Mouse (Mus musculus) spleen, postnatal 14 days (tissue): ENCODE measurements around the gene Cfc1.

Source experiments
- DNase-seq, 2 experiments: peaks; one replicate each; pipeline ENCODE4 v3.0.0; 2021 to 2022; ENCODE audit warnings: low spot score in 2 of 2

Gene Cfc1

GRCm38 (mm10) chr1:34553690-34554089 lies 18.2 kb downstream of the Cfc1 start:
- no peak for DNase-seq

GRCm38 (mm10) chr1:34554275-34554674 lies 18.8 kb downstream of the Cfc1 start:
- DNase-seq, result no peak

GRCm38 (mm10) chr1:34560843-34561242 lies 25.4 kb downstream of the Cfc1 start, which contains the start of gene Prss40:
Gene Prss40 (minus strand): TSS chr1:34560943.
- DNase-seq, result no peak

- no peak for DNase-seq
Observed at GRCm38 (mm10) chr1:34564383-34565045, 29.1 kb downstream of the Cfc1 start.

GRCm38 (mm10) chr1:34568120-34568519 lies 32.7 kb downstream of the Cfc1 start:
- DNase-seq, result no peak

GRCm38 (mm10) chr1:34569876-34570275 lies 34.4 kb downstream of the Cfc1 start:
- no peak for DNase-seq

GRCm38 (mm10) chr1:34571431-34571830 lies 36.0 kb downstream of the Cfc1 start:
- DNase-seq, result no peak

GRCm38 (mm10) chr1:34573221-34573620 lies 37.8 kb downstream of the Cfc1 start:
- no peak for DNase-seq

GRCm38 (mm10) chr1:34578851-34579781 lies 43.7 kb downstream of the Cfc1 start, which contains the start of gene Amer3:
Gene Amer3 (plus strand): TSS chr1:34579657.
- peak; percentile 22 to 47 for DNase-seq

- no peak for DNase-seq
Observed at GRCm38 (mm10) chr1:34579782-34580356, 44.4 kb downstream of the Cfc1 start.

GRCm38 (mm10) chr1:34582218-34582617 lies 46.8 kb downstream of the Cfc1 start:
- DNase-seq, result no peak

GRCm38 (mm10) chr1:34583821-34584263 lies 48.4 kb downstream of the Cfc1 start:
- no peak for DNase-seq

- DNase-seq, result no peak
Observed at GRCm38 (mm10) chr1:34584736-34585135, 49.3 kb downstream of the Cfc1 start.

- DNase-seq, result no peak
Observed at GRCm38 (mm10) chr1:34587298-34588096, 52.0 kb downstream of the Cfc1 start.
